Mouse (Mus musculus) hindlimb bud, embryonic 11.5 days (tissue): Measurements from ENCODE around the gene Ccr1l1.
"Not testable (repeated sequence)": the region's sequence is repeated elsewhere in the genome, so short reads cannot be mapped to it uniquely, and the experiment has no call there.

Experiments used
- DNase-seq: peaks from one replicate; pipeline ENCODE4 v3.0.0-alpha.2; 2012; ENCODE audit warnings: low read depth, low spot score; ENCODE audit errors: extremely low spot score

Ccr1l1 gene

GRCm38 (mm10) chr9:123978308-123978707, at the start of gene Ccr1l1:
Gene Ccr1l1, minus strand, starts transcription at chr9:123978408.
- DNase-seq = no peak

GRCm38 (mm10) chr9:124021672-124022071, 43.5 kb upstream of the Ccr1l1 start, which contains the start of gene Ccr3:
Gene Ccr3, plus strand, starts transcription at chr9:124021972.
- DNase-seq = no peak

GRCm38 (mm10) chr9:124019887-124020286, 41.7 kb upstream of the Ccr1l1 start:
- DNase-seq = no peak

- DNase-seq = no peak
Measured at GRCm38 (mm10) chr9:124016048-124016447, 37.8 kb upstream of the Ccr1l1 start.

- DNase-seq = no peak
Measured at GRCm38 (mm10) chr9:124014985-124015652, 36.9 kb upstream of the Ccr1l1 start.

GRCm38 (mm10) chr9:124013270-124013669, 35.1 kb upstream of the Ccr1l1 start:
- no peak for DNase-seq

- DNase-seq = no peak
Measured at GRCm38 (mm10) chr9:124012691-124013090, 34.5 kb upstream of the Ccr1l1 start.

GRCm38 (mm10) chr9:123999784-124000183, 21.6 kb upstream of the Ccr1l1 start:
- no peak for DNase-seq

- DNase-seq = no peak
Measured at GRCm38 (mm10) chr9:123997719-123998118, 19.5 kb upstream of the Ccr1l1 start.

- no peak for DNase-seq
Measured at GRCm38 (mm10) chr9:123991312-123991906, 13.2 kb upstream of the Ccr1l1 start.

- DNase-seq = no peak
Measured at GRCm38 (mm10) chr9:123989671-123990070, 11.5 kb upstream of the Ccr1l1 start.

- DNase-seq = no peak
Measured at GRCm38 (mm10) chr9:123986217-123986616, 8.0 kb upstream of the Ccr1l1 start.

GRCm38 (mm10) chr9:123984943-123985342, 6.7 kb upstream of the Ccr1l1 start:
- no peak for DNase-seq

GRCm38 (mm10) chr9:123982720-123983119, 4.5 kb upstream of the Ccr1l1 start:
- no peak for DNase-seq

- no peak for DNase-seq
Measured at GRCm38 (mm10) chr9:123981909-123982308, 3.7 kb upstream of the Ccr1l1 start.

- not testable (repeated sequence) for DNase-seq
Measured at GRCm38 (mm10) chr9:123980858-123981475, 2.8 kb upstream of the Ccr1l1 start.

GRCm38 (mm10) chr9:123976876-123977663, 1.1 kb downstream of the Ccr1l1 start:
- DNase-seq = no peak

- no peak for DNase-seq
Measured at GRCm38 (mm10) chr9:123975630-123976029, 2.6 kb downstream of the Ccr1l1 start.

- DNase-seq = no peak
Measured at GRCm38 (mm10) chr9:123968290-123968912, 9.8 kb downstream of the Ccr1l1 start, which contains the start of gene Ccr1. Gene Ccr1, minus strand, starts transcription at chr9:123968692.

GRCm38 (mm10) chr9:123966858-123967495, 11.2 kb downstream of the Ccr1l1 start:
- DNase-seq = not testable (repeated sequence)
